Comparison of ENCODE assay signal across 8 mouse cellular contexts in the genomic region with DNA sequence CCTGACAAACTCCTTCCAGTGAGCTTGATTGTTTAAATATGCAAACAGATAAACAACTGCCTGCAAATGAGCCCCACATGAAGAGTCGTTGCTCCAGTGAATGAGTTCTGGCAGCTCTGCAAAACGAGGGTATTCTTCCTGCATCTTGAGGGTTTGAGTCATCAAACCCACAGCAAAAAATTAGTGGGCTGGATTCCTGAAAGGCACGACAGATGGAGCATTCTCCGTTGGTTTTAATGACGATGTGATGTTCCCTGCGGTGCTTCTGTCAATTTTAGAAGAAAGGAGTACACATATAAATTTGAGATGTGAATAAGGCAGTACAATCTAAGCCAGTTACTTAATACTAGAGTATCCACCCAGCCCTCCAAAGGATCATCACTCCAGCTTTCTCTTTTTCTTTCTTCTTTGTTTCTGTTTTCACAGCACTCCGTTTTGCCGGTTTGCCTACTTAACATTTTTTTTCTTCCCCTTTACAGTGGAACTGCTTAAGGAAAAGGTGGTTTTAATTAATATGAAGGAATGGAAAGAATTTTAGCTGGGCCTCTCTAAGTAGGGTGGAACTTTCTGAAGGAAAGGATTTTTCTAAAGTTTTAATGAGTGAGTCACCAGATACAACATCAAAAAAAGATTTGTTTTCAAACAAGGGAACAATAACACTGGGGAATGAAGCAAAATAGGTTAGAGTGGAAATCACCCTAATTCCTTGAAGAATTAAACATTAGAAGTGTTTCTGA. TPM values are rescaled to one million over a fixed set of nuclear protein-coding genes. Genes with fewer than 3 reads are reported as not detected.
DNase-seq lines count a peak whose midpoint lies in the region; ATAC-seq and TF ChIP-seq lines count a peak whose summit lies in the region.

No protein-coding gene starts in this region.

- peak overlapping the region; percentile 80 for H3K4me3 ChIP-seq in gastrocnemius, adult 2 months

- H3K27ac ChIP-seq in gastrocnemius, adult 2 months = peak overlapping the region; percentile 86

- intact Hi-C loops in gastrocnemius, adult 2 months (cut with DNase I) = no loop called here
- intact Hi-C loops in gastrocnemius, postnatal 14 days (cut with DNase I; ENCODE audit: low total_unique reads) = no loop called here
- intact Hi-C loops in left cerebral cortex, postnatal 36 days (cut with DNase I) = loop anchor here (5.0 kb wide), 1 partner anchor 857 kb away; no protein-coding TSS in a partner anchor

- ATAC-seq in megakaryocyte, adult 5-6 weeks (ENCODE audit: poor library complexity, severe bottlenecking) = no peak

- TF ChIP-seq CTCF in gastrocnemius, adult 2 months (IDR thresholded peaks at IDR 0.05) = no peak

- DNase-seq in gastrocnemius, adult 2 months = no peak
- DNase-seq in gastrocnemius, postnatal 14 days = no peak
- peak; percentile 53 for DNase-seq in cerebellum, adult 9-11 months
- peak; percentile 69 to 81 for DNase-seq in frontal cortex, adult 2 months (ENCODE audit: extremely low spot score in 1 of 2, low spot score in 1 of 2)
- peak; percentile 48 to 57 for DNase-seq in left cerebral cortex, postnatal 36 days (ENCODE audit: low spot score in 2 of 2)
- peak; percentile 52 to 66 for DNase-seq in right cerebral cortex, postnatal 36 days (ENCODE audit: low spot score in 2 of 2)
- no peak for DNase-seq in thymus, adult 18-20 months

RNA-seq across cellular contexts. Expression of a gene that starts 1.1 kb away (rescaled TPM):
- 1 to 10 TPM in 1 of 2 experiments, under 1 TPM in 1; 0.33 to 1.0 TPM for total RNA-seq in gastrocnemius, adult 2 months (2021)
- 1 to 10 TPM; 1.5 to 1.7 TPM for total RNA-seq in gastrocnemius, postnatal 14 days (2021)
- polyA plus RNA-seq in frontal cortex, adult 2 months (2012; rRNA removed) = 0.52 and 0.63 TPM in 2 replicates
- total RNA-seq in left cerebral cortex, postnatal 36 days (2021) = 1 to 10 TPM; 3.6 to 3.8 TPM
- not detected in 2 replicates for total RNA-seq in megakaryocyte, adult 5-6 weeks (2015)
- not detected in 2 replicates for total RNA-seq in megakaryocyte, adult 5-6 weeks (2017)

Comparison
In these comparisons a context has a peak if more than half of its experiments do, and no peak if none do; other contexts are left out.
1. DNase-seq: peak in cerebellum, adult 9-11 months (single experiment), frontal cortex, adult 2 months (2 of 2), left cerebral cortex, postnatal 36 days (2 of 2) and right cerebral cortex, postnatal 36 days (2 of 2); none in gastrocnemius, adult 2 months (single experiment), gastrocnemius, postnatal 14 days (single experiment) and thymus, adult 18-20 months (0 of 2).